Mouse (Mus musculus) stomach, postnatal 0 days (tissue): ENCODE data around the gene Syt1. TPM values are rescaled to one million over a fixed set of nuclear protein-coding genes. Genes with fewer than 3 reads are reported as not detected.

Experiments used
- ATAC-seq: fragments of 200-750 bp; cut with Nextera tagmentation; 2 replicates; pipeline ENCODE4 v1.8.0; 2017; ENCODE audit not compliant: low FRiP score, low TSS enrichment
- DNase-seq: peaks from one replicate; pipeline ENCODE4 v3.0.0-alpha.2; 2016; ENCODE audit warnings: low spot score
- H3K27ac ChIP-seq: fragments of 300-500 bp; sonication (generic); replicated peaks from 2 replicates; pipeline ENCODE4 v1.5.1; 2014; ENCODE audit warnings: mild to moderate bottlenecking, control low read depth
- H3K27me3 ChIP-seq: fragments of 300-500 bp; sonication (generic); 2 replicates; pipeline ENCODE4 v1.6.1; 2014; ENCODE audit warnings: low read length; ENCODE audit not compliant: control insufficient read depth, insufficient read depth
- H3K36me3 ChIP-seq: fragments of 300-500 bp; sonication (generic); 2 replicates; pipeline ENCODE4 v1.6.1; 2014; ENCODE audit warnings: low read length, mixed read lengths; ENCODE audit not compliant: control insufficient read depth, insufficient read depth
- H3K4me1 ChIP-seq: fragments of 300-500 bp; sonication (generic); replicated peaks from 2 replicates; pipeline ENCODE4 v1.6.1; 2014; ENCODE audit warnings: antibody characterized with exemption; ENCODE audit not compliant: control insufficient read depth, insufficient read depth
- H3K4me2 ChIP-seq: fragments of 300-500 bp; sonication (generic); replicated peaks from 2 replicates; pipeline ENCODE4 v1.6.1; 2014; ENCODE audit warnings: low read depth, mild to moderate bottlenecking, control low read depth, moderate library complexity
- H3K4me3 ChIP-seq: fragments of 300-500 bp; sonication (generic); 2 replicates; pipeline ENCODE4 v1.5.1; 2014; ENCODE audit warnings: low read depth, low read length, control low read depth
- H3K9ac ChIP-seq: fragments of 300-500 bp; sonication (generic); 2 replicates; pipeline ENCODE4 v1.6.1; 2014; ENCODE audit warnings: mild to moderate bottlenecking, low read length, control low read depth, mixed read lengths
- H3K9me3 ChIP-seq: fragments of 300-500 bp; sonication (generic); 2 replicates; pipeline ENCODE4 v1.6.1; 2016; ENCODE audit warnings: low read length; ENCODE audit not compliant: control insufficient read depth
- CTCF ChIP-seq: IDR thresholded peaks from 2 replicates; pipeline ENCODE4 v1.5.1; 2016; ENCODE audit warnings: antibody characterized with exemption, low read depth, mild to moderate bottlenecking, moderate library complexity
- EP300 ChIP-seq: optimal IDR thresholded peaks from 2 replicates; pipeline ENCODE3; 2016; ENCODE audit warnings: antibody characterized with exemption
- WGBS: fragments of 180-500 bp; shearing (Covaris S2); extraction: QIAGEN DNeasy Blood & Tissue Kit; methylation state at CpG from one replicate; pipeline ENCODE4 v1.1.7; 2014; 5-methylcytosine and 5-hydroxymethylcytosine counted together
- polyA plus RNA-seq: library from polyadenylated mRNA; unstranded; fragments of >200 nt; fragmentation: Nextera tagmentation; extraction: Ambion mirVana; gene quantifications from 2 replicates; pipeline ENCODE4 v1.2.1, GENCODE M21; 2015

Gene Syt1
- polyA plus RNA-seq, 1 experiment from 2014 or later = 3.5 TPM

DNA sequence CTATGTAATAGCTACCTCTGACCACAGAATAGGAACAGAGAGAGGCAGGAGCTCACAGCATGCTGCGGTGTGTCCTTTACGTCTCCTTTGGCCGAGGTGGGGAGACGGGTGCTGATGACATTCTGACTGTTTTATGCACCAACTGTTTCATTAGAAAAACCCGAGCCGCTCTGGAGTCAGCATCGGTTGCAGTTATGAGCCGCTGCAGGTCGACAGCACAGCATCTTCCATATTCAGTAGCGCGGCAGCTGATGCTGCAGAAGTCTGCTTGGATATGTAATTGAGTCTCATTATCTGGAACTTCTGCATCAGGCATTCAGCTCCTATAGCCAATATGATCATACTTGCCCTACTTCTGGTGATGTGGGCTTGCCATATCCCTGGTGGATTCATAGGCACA lies 485.3 kb downstream of the Syt1 start:
- ATAC-seq (no peak), DNase-seq (no peak)
- no peak overlapping the region for H3K4me2 ChIP-seq
- H3K4me3 ChIP-seq = no peak overlapping the region
- no peaks in the 10 kb centered on the region for H3K36me3 ChIP-seq
- WGBS = 91% methylated on average over 11 of the region's 11 CpGs
- no peaks in the 10 kb centered on the region for H3K4me1 ChIP-seq
- no peaks in the 10 kb centered on the region for H3K27me3 ChIP-seq
- no peak overlapping the region for H3K9ac ChIP-seq
- no peak overlapping the region for H3K27ac ChIP-seq
- no peaks in the 10 kb centered on the region for H3K9me3 ChIP-seq
- TF ChIP-seq EP300 (no peak), CTCF (no peak)

DNA sequence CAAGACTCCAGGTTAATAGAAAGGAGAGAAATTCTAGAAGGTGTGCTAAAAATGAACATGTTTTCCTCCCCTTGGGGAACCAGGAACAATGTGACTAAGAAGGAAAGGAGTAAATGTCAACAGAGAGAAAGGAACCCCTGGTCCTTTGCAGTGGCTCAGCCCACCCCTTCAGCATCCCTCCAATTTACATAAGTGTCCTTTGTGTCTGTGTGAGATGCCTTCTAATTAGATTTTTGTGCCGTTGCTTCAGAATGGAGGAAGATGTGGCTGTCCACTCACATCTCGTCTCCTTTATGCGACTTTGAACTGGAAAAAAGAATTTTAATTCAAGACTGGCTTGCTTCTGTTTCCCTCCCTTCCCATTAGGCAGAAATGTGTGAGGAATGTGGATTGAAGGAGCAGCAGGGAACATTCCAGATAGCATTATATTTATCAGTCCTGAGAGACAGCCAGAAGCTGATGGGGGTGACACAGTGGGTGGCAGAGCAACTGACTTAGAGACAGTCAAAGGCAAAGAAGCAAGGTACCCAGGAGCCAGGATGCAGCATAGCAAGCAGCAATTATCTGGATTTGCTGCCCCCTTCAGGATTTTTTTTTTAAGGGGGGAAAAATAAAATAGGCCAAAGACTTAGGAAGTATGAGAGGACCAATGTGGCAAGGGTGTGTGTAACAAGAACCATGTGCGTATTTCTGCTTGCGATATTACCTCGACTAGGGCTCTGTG lies 486.3 kb downstream of the Syt1 start:
- no peaks in the 10 kb centered on the region for H3K36me3 ChIP-seq
- no peaks in the 10 kb centered on the region for H3K9me3 ChIP-seq
- ATAC-seq = no peak
- no peak overlapping the region for H3K4me2 ChIP-seq
- H3K27ac ChIP-seq = no peak overlapping the region
- no peak for DNase-seq
- no peak overlapping the region for H3K4me3 ChIP-seq
- WGBS = 64% methylated on average over 6 of the region's 6 CpGs
- no peak overlapping the region for H3K9ac ChIP-seq
- no peaks in the 10 kb centered on the region for H3K4me1 ChIP-seq
- TF ChIP-seq CTCF (peak; percentile 62), EP300 (no peak)
- no peaks in the 10 kb centered on the region for H3K27me3 ChIP-seq

DNA sequence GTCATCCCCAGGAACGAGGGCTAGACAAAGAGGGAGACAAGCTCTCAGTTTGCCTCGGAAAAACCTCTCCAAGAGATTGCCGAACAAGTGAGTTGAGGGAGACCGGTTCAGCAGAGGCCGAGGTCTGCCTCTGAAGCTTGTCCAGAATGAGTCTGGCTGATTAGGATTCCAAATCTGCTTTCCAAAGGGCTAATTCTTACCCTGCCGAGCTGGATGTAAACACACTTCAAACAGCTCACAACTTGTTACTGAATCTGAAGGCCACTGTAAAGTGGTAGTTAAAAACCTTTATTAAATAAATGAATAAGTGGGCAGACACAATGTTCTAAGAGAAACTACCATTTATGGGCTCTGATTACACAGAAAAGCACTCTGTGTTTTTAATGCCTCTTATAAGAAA lies 491.6 kb downstream of the Syt1 start:
- H3K9me3 ChIP-seq = no peaks in the 10 kb centered on the region
- WGBS = 24% methylated on average over 6 of the region's 6 CpGs
- no peaks in the 10 kb centered on the region for H3K27me3 ChIP-seq
- no peaks in the 10 kb centered on the region for H3K4me1 ChIP-seq
- no peak overlapping the region for H3K27ac ChIP-seq
- H3K9ac ChIP-seq = no peak overlapping the region
- ATAC-seq (no peak), DNase-seq (no peak)
- TF ChIP-seq CTCF (no peak), EP300 (no peak)
- H3K4me3 ChIP-seq = no peak overlapping the region
- no peaks in the 10 kb centered on the region for H3K36me3 ChIP-seq
- H3K4me2 ChIP-seq = no peak overlapping the region

DNA sequence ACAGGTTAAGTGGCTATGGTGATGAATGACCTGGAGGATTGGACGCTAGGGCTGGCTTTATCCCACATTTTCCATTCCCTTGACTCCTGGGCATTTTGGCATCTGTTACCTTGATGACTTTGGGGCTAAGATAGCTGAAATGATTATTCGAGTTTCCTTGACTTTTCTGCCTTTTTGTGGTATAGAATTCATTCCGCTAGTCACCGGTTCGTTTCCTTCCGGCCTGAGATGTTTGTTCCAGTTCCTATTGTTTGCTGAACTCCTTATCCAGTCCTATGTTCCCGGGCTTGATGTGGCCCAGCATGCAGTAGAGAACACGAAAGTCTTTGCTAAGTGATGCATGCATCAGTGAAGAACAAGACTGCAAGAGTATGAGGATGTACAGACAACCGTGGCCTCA lies 493.7 kb downstream of the Syt1 start:
- no peaks in the 10 kb centered on the region for H3K4me1 ChIP-seq
- H3K27me3 ChIP-seq = no peaks in the 10 kb centered on the region
- DNase-seq = no peak
- no peak for ATAC-seq
- H3K27ac ChIP-seq = no peak overlapping the region
- TF ChIP-seq EP300 (no peak), CTCF (no peak)
- no peak overlapping the region for H3K4me2 ChIP-seq
- no peak overlapping the region for H3K4me3 ChIP-seq
- H3K9me3 ChIP-seq = no peaks in the 10 kb centered on the region
- H3K9ac ChIP-seq = no peak overlapping the region
- 76% methylated on average over 9 of the region's 9 CpGs for WGBS
- H3K36me3 ChIP-seq = no peaks in the 10 kb centered on the region

DNA sequence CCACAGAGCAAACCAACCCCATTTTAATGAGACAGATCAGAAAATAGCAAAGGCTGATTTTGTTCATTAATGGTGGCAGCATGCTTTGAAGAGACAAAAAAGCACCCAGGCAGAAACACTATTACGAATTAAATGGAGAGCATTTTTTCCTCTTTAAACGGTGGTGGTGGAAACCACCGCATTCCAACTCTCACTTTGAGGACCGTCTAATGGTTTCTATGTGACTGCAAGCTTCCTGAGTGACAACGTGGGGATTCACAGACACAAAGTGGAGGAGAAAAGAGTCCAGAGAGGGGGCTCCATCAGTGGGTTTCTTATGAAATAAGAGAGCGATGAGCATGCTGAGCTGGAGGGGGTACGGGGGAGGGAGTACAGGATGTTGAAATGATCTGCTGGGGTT lies 496.1 kb downstream of the Syt1 start:
- no peak overlapping the region for H3K4me2 ChIP-seq

DNA sequence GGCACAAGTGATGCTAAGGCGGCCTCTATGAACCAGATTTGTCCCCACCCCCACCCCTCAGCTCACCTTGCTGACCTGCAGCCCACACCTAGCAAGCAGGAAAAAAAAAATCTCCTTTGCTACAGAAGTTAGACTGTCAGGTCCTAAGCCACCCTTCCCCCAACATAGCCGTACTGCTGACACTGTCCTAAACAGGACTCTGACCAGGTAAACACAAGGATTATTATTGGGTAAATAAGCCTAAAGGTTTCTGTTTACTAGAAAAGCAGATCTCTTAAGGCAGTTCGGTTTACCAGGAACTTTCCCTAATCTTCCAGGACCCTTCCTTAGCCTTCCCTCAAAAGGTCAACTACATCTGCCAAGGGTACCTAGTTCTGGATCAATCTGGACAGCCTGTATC lies 501.2 kb downstream of the Syt1 start:
- Histone ChIP-seq H3K27me3 (no peaks in the 10 kb centered on the region), H3K4me2 (no peak overlapping the region), H3K9ac (no peak overlapping the region), H3K4me3 (no peak overlapping the region), H3K4me1 (no peaks in the 10 kb centered on the region), H3K9me3 (no peaks in the 10 kb centered on the region), H3K36me3 (no peaks in the 10 kb centered on the region), H3K27ac (no peak overlapping the region)
- no peak for DNase-seq
- TF ChIP-seq EP300 (no peak), CTCF (no peak)
- ATAC-seq = no peak
- WGBS = 61% methylated on average over 3 of the region's 3 CpGs

More for the DNA sequence above, 496.1 kb downstream of the Syt1 start:
- TF ChIP-seq CTCF (no peak), EP300 (no peak)
- Histone ChIP-seq H3K4me1 (no peaks in the 10 kb centered on the region), H3K27me3 (no peaks in the 10 kb centered on the region), H3K36me3 (no peaks in the 10 kb centered on the region), H3K9ac (no peak overlapping the region), H3K27ac (no peak overlapping the region), H3K9me3 (no peaks in the 10 kb centered on the region), H3K4me3 (no peak overlapping the region)
- ATAC-seq (no peak), DNase-seq (no peak)
- WGBS = 67% methylated on average over 7 of the region's 7 CpGs
